Mouse (Mus musculus) brain, embryonic 14.5 days (tissue): Measurements from ENCODE around the gene Unc5c. TPM values are rescaled to one million over a fixed set of nuclear protein-coding genes. Genes with fewer than 3 reads are reported as not detected.

Source experiments
- DNase-seq: peaks from one replicate; pipeline ENCODE4 v3.0.0-alpha.2; 2011; ENCODE audit warnings: low read depth
- CTCF ChIP-seq: fragments of 200-500 bp; IDR thresholded peaks from 2 replicates; pipeline ENCODE4 v1.5.1; 2012; ENCODE audit warnings: inconsistent platforms, mild to moderate bottlenecking, moderate library complexity, borderline replicate concordance; ENCODE audit not compliant: insufficient read depth, insufficient read length; ENCODE audit errors: extremely low read depth
- POLR2A ChIP-seq: fragments of 200-500 bp; IDR thresholded peaks from 2 replicates; pipeline ENCODE4 v1.6.1; 2012; ENCODE audit warnings: mild to moderate bottlenecking, inconsistent platforms, borderline replicate concordance; ENCODE audit not compliant: poor library complexity, insufficient read depth, insufficient read length, severe bottlenecking; ENCODE audit errors: extremely low read depth
- polyA plus RNA-seq: library from polyadenylated mRNA; depleted of rRNA; stranded (reverse); fragments of >200 nt; gene quantifications from 2 replicates; pipeline ENCODE4 v1.2.3, GENCODE M21; 2012

Unc5c gene
- polyA plus RNA-seq, 1 experiment = 17.9 TPM

GRCm38 (mm10) chr3:141793755-141794154, 328.7 kb downstream of the Unc5c start:
- no peak for DNase-seq
- TF ChIP-seq POLR2A (no peak), CTCF (no peak)

GRCm38 (mm10) chr3:141794371-141794770, 329.4 kb downstream of the Unc5c start:
- TF ChIP-seq CTCF (no peak), POLR2A (no peak)
- DNase-seq = peak; percentile 81

- no peak for DNase-seq
- TF ChIP-seq CTCF (no peak), POLR2A (no peak)
Measured at GRCm38 (mm10) chr3:141797372-141797771, 332.4 kb downstream of the Unc5c start.

- DNase-seq = peak; percentile 46
- TF ChIP-seq CTCF = no peak
- no peak for TF ChIP-seq POLR2A
Measured at GRCm38 (mm10) chr3:141797789-141798188, 332.8 kb downstream of the Unc5c start.

- TF ChIP-seq POLR2A (no peak), CTCF (no peak)
- no peak for DNase-seq
Measured at GRCm38 (mm10) chr3:141804133-141804532, 339.1 kb downstream of the Unc5c start.

- DNase-seq = no peak
- TF ChIP-seq POLR2A (no peak), CTCF (no peak)
Measured at GRCm38 (mm10) chr3:141809581-141809980, 344.6 kb downstream of the Unc5c start.

GRCm38 (mm10) chr3:141810944-141811343, 345.9 kb downstream of the Unc5c start:
- peak; percentile 42 for DNase-seq
- TF ChIP-seq CTCF (no peak), POLR2A (no peak)

- DNase-seq = peak; percentile 65
- TF ChIP-seq CTCF = no peak
- no peak for TF ChIP-seq POLR2A
Measured at GRCm38 (mm10) chr3:141811348-141811747, 346.3 kb downstream of the Unc5c start.

- DNase-seq = no peak
- TF ChIP-seq POLR2A = no peak
- TF ChIP-seq CTCF = no peak
Measured at GRCm38 (mm10) chr3:141814776-141815175, 349.8 kb downstream of the Unc5c start.

GRCm38 (mm10) chr3:141818615-141819312, 353.7 kb downstream of the Unc5c start:
- no peak for TF ChIP-seq POLR2A
- no peak for TF ChIP-seq CTCF
- DNase-seq = no peak

GRCm38 (mm10) chr3:141819331-141819941, 354.4 kb downstream of the Unc5c start:
- peak; percentile 24; the same call in 1 of the 2 replicates for TF ChIP-seq CTCF
- TF ChIP-seq POLR2A = no peak
- peak; percentile 89 for DNase-seq

- DNase-seq = no peak
- no peak for TF ChIP-seq CTCF
- no peak for TF ChIP-seq POLR2A
Measured at GRCm38 (mm10) chr3:141828301-141828700, 363.3 kb downstream of the Unc5c start.
